Mouse (Mus musculus) forebrain, embryonic 13.5 days (tissue): ENCODE measurements around the gene Apeh. TPM values are rescaled to one million over a fixed set of nuclear protein-coding genes. Genes with fewer than 3 reads are reported as not detected.

Experiments used
- ATAC-seq: fragments of 200-750 bp; cut with Nextera tagmentation; 2 replicates; pipeline ENCODE4 v1.8.0; 2017
- H3K27ac ChIP-seq: fragments of 300-500 bp; sonication (generic); 2 replicates; pipeline ENCODE4 v1.5.1; 2015; ENCODE audit warnings: inconsistent platforms, mild to moderate bottlenecking, moderate library complexity
- H3K27me3 ChIP-seq: fragments of 300-500 bp; sonication (generic); 2 replicates; pipeline ENCODE4 v1.6.1; 2015; ENCODE audit warnings: mild to moderate bottlenecking, inconsistent platforms
- H3K36me3 ChIP-seq: fragments of 300-500 bp; sonication (generic); 2 replicates; pipeline ENCODE4 v1.6.1; 2015; ENCODE audit warnings: mild to moderate bottlenecking, inconsistent platforms; ENCODE audit not compliant: poor library complexity, severe bottlenecking
- H3K4me1 ChIP-seq: fragments of 300-500 bp; sonication (generic); 2 replicates; pipeline ENCODE4 v1.6.1; 2015; ENCODE audit warnings: inconsistent platforms
- H3K4me2 ChIP-seq: fragments of 300-500 bp; sonication (generic); 2 replicates; pipeline ENCODE4 v1.6.1; 2015; ENCODE audit warnings: inconsistent platforms, mild to moderate bottlenecking, moderate library complexity
- H3K4me3 ChIP-seq: fragments of 300-500 bp; sonication (generic); 2 replicates; pipeline ENCODE4 v1.5.1; 2015; ENCODE audit warnings: mild to moderate bottlenecking, inconsistent platforms
- H3K9ac ChIP-seq: fragments of 300-500 bp; sonication (generic); 2 replicates; pipeline ENCODE4 v1.6.1; 2015; ENCODE audit warnings: mild to moderate bottlenecking, inconsistent platforms
- H3K9me3 ChIP-seq: fragments of 300-500 bp; sonication (generic); replicated peaks from 2 replicates; pipeline ENCODE4 v1.6.1; 2016; ENCODE audit warnings: inconsistent platforms
- WGBS: fragments of 180-500 bp; shearing (Covaris S2); methylation state at CpG from one replicate; pipeline ENCODE4 v1.1.7; 2015; 5-methylcytosine and 5-hydroxymethylcytosine counted together
- polyA plus RNA-seq: library from polyadenylated mRNA; unstranded; fragments of >200 nt; fragmentation: Nextera tagmentation; extraction: Ambion mirVana; gene quantifications from 2 replicates; pipeline ENCODE4 v1.2.1, GENCODE M21; 2015

The Apeh gene
- polyA plus RNA-seq, 1 experiment from 2014 or later: 49.9 TPM

DNA sequence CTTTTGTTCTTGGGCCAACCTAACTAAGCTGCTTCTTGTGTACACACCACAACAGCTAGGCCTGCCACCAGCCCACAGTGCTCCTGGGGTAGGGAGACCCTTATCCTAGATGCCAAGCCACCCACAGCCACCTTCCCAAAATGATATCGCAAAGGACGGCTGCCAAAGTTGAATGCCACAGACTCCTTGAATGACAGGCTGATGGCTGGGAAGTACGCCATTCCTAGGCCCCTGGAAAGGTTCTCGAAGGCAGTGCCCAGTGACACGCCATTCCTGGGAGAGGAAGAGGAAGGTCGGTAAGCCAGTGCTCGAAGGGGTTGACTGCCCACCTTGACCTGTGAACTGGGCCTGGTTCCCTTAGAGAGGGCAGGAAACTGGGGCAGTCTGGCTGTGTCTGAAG lies 24.9 kb downstream of the Apeh start:
- ATAC-seq: no peak
- Histone ChIP-seq H3K4me2 (no peak overlapping the region), H3K27me3 (no peaks in the 10 kb centered on the region), H3K27ac (no peak overlapping the region), H3K4me1 (no peaks in the 10 kb centered on the region), H3K9me3 (no peaks in the 10 kb centered on the region), H3K9ac (no peak overlapping the region), H3K36me3 (peaks cover 44% of the 10 kb centered on the region), H3K4me3 (no peak overlapping the region)
- WGBS: 90% methylated on average over 7 of the region's 7 CpGs

DNA sequence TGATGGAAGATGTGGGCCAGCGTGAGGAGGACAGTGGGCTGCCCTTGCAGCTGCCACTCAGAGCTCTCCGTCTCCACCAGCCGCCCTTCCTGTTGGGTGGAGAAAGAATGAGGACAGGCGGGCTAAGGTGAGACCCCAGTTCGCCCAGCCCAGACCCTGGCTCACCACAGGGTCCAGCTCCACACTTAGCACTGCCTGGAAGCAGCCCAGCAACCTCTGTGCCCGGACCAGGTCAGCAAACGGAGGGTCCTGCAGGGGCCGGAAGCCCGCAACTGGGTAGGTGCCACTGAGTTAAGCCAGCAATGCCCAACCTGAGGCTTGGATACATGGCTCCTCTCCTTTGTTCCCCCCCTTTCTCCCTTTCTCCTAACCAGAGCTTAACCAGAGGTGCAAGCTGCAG lies 25.4 kb downstream of the Apeh start:
- no peaks in the 10 kb centered on the region for H3K27me3 ChIP-seq
- no peaks in the 10 kb centered on the region for H3K9me3 ChIP-seq
- WGBS: 85% methylated on average over 9 of the region's 9 CpGs
- H3K27ac ChIP-seq: no peak overlapping the region
- H3K9ac ChIP-seq: no peak overlapping the region
- H3K4me1 ChIP-seq: no peaks in the 10 kb centered on the region
- no peak overlapping the region for H3K4me3 ChIP-seq
- ATAC-seq: no peak
- H3K36me3 ChIP-seq: peaks cover 49% of the 10 kb centered on the region
- no peak overlapping the region for H3K4me2 ChIP-seq

- Histone ChIP-seq H3K36me3 (peaks cover 55% of the 10 kb centered on the region), H3K4me3 (no peak overlapping the region), H3K27me3 (no peaks in the 10 kb centered on the region), H3K9me3 (no peaks in the 10 kb centered on the region), H3K27ac (no peak overlapping the region), H3K4me2 (no peak overlapping the region), H3K4me1 (no peaks in the 10 kb centered on the region), H3K9ac (no peak overlapping the region)
- ATAC-seq: peak; percentile 17; the same call in 1 of the 2 replicates
- 20% methylated on average over 8 of the region's 8 CpGs for WGBS
These were observed 26.5 kb downstream of the Apeh start for GRCm38 (mm10) chr9:108067900-108068299.

DNA sequence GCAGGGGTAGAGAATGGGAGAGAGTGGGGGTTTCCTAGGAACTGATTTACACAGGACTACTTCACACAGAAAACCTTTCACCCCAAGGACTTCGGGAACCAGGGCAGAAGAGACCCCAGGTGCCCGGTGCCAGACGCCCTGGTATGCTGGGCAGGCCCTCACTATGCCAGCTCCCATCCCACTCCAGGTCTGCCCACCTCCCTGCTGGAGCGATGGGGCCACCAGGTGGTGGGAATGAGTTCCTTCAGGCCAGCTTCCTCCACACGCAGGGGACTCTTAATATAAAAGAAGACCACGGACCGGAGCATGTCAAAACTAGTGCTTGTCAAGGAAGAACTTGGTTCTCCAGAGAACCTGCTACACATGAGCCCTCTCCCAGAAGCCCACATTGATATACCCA lies 27.2 kb downstream of the Apeh start:
- WGBS: 84% methylated on average over 7 of the region's 7 CpGs
- H3K36me3 ChIP-seq: peaks cover 58% of the 10 kb centered on the region

GRCm38 (mm10) chr9:108065491-108066011 lies 28.9 kb downstream of the Apeh start:
- H3K27ac ChIP-seq: no peak overlapping the region
- H3K36me3 ChIP-seq: peaks cover 61% of the 10 kb centered on the region
- 50% methylated on average over 5 of the region's 5 CpGs for WGBS
- no peak for ATAC-seq
- H3K4me3 ChIP-seq: no peak overlapping the region
- no peaks in the 10 kb centered on the region for H3K4me1 ChIP-seq
- H3K9me3 ChIP-seq: no peaks in the 10 kb centered on the region
- H3K9ac ChIP-seq: no peak overlapping the region
- H3K4me2 ChIP-seq: no peak overlapping the region
- H3K27me3 ChIP-seq: no peaks in the 10 kb centered on the region

More for the DNA sequence above, 27.2 kb downstream of the Apeh start:
- Histone ChIP-seq H3K9ac (no peak overlapping the region), H3K27ac (no peak overlapping the region), H3K27me3 (no peaks in the 10 kb centered on the region), H3K4me1 (no peaks in the 10 kb centered on the region), H3K4me2 (no peak overlapping the region), H3K9me3 (no peaks in the 10 kb centered on the region), H3K4me3 (no peak overlapping the region)
- no peak for ATAC-seq

- H3K27me3 ChIP-seq: no peaks in the 10 kb centered on the region
- H3K36me3 ChIP-seq: peaks cover 60% of the 10 kb centered on the region
- H3K9ac ChIP-seq: no peak overlapping the region
- no peak overlapping the region for H3K4me3 ChIP-seq
- no peak overlapping the region for H3K4me2 ChIP-seq
- 88% methylated on average over 12 of the region's 12 CpGs for WGBS
- no peak for ATAC-seq
- no peak overlapping the region for H3K27ac ChIP-seq
- H3K4me1 ChIP-seq: no peaks in the 10 kb centered on the region
- H3K9me3 ChIP-seq: no peaks in the 10 kb centered on the region
These were observed 31.0 kb downstream of the Apeh start for GRCm38 (mm10) chr9:108063361-108063760.

DNA sequence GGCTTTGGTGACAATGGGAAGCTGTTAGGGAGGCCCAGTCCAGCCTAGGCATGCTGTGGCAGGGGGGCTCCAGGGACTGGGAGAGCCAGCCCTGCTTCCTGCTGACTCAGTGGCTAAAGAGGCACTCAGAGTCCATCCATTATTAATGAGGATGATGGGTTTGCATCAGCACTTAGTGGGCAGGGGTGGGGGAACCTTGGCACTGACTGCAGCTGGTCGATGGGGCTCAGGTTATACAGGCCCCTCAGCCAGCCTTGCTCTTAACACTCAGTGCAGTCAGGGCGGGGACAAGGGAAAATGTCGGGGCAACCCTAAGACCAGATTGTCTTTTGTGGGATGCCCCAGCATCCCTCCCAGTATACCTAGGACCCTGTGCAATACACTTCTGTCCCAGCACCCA lies 32.3 kb downstream of the Apeh start:
- 90% methylated on average over 3 of the region's 3 CpGs for WGBS
- Histone ChIP-seq H3K27me3 (no peaks in the 10 kb centered on the region), H3K36me3 (peaks cover 70% of the 10 kb centered on the region), H3K4me2 (no peak overlapping the region), H3K4me3 (no peak overlapping the region), H3K4me1 (no peaks in the 10 kb centered on the region), H3K9ac (no peak overlapping the region), H3K27ac (no peak overlapping the region), H3K9me3 (no peaks in the 10 kb centered on the region)
- no peak for ATAC-seq

- no peak for ATAC-seq
- H3K4me1 ChIP-seq: peaks cover 2% of the 10 kb centered on the region
- H3K4me3 ChIP-seq: no peak overlapping the region
- no peaks in the 10 kb centered on the region for H3K9me3 ChIP-seq
- WGBS: 92% methylated on average over 9 of the region's 9 CpGs
- peaks cover 91% of the 10 kb centered on the region for H3K36me3 ChIP-seq
- H3K27me3 ChIP-seq: no peaks in the 10 kb centered on the region
- H3K27ac ChIP-seq: no peak overlapping the region
- H3K9ac ChIP-seq: no peak overlapping the region
- no peak overlapping the region for H3K4me2 ChIP-seq
These were observed 36.1 kb downstream of the Apeh start for GRCm38 (mm10) chr9:108058291-108058690.

GRCm38 (mm10) chr9:108057262-108057562 lies 37.2 kb downstream of the Apeh start:
- WGBS: 93% methylated on average over 5 of the region's 5 CpGs
- H3K4me3 ChIP-seq: no peak overlapping the region

GRCm38 (mm10) chr9:108056361-108057261 lies 37.8 kb downstream of the Apeh start:
- Histone ChIP-seq H3K9me3 (no peaks in the 10 kb centered on the region), H3K4me3 (no peak overlapping the region), H3K9ac (no peak overlapping the region), H3K4me1 (peaks cover 9% of the 10 kb centered on the region), H3K4me2 (no peak overlapping the region), H3K36me3 (peaks cover 81% of the 10 kb centered on the region), H3K27me3 (no peaks in the 10 kb centered on the region), H3K27ac (no peak overlapping the region)
- ATAC-seq: no peak
- 85% methylated on average over 28 of the region's 28 CpGs for WGBS

More at GRCm38 (mm10) chr9:108057262-108057562, 37.2 kb downstream of the Apeh start:
- no peak overlapping the region for H3K27ac ChIP-seq
- no peaks in the 10 kb centered on the region for H3K27me3 ChIP-seq
- no peak overlapping the region for H3K9ac ChIP-seq
- H3K4me2 ChIP-seq: no peak overlapping the region
- peaks cover 9% of the 10 kb centered on the region for H3K4me1 ChIP-seq
- H3K36me3 ChIP-seq: peaks cover 81% of the 10 kb centered on the region
- H3K9me3 ChIP-seq: no peaks in the 10 kb centered on the region
- ATAC-seq: no peak

- Histone ChIP-seq H3K4me1 (peaks cover 9% of the 10 kb centered on the region), H3K36me3 (peaks cover 84% of the 10 kb centered on the region), H3K9me3 (no peaks in the 10 kb centered on the region), H3K27me3 (no peaks in the 10 kb centered on the region), H3K9ac (no peak overlapping the region), H3K4me2 (no peak overlapping the region), H3K4me3 (no peak overlapping the region), H3K27ac (no peak overlapping the region)
- no peak for ATAC-seq
- WGBS: 92% methylated on average over 6 of the region's 6 CpGs
These were observed 38.7 kb downstream of the Apeh start for GRCm38 (mm10) chr9:108055661-108056237.

DNA sequence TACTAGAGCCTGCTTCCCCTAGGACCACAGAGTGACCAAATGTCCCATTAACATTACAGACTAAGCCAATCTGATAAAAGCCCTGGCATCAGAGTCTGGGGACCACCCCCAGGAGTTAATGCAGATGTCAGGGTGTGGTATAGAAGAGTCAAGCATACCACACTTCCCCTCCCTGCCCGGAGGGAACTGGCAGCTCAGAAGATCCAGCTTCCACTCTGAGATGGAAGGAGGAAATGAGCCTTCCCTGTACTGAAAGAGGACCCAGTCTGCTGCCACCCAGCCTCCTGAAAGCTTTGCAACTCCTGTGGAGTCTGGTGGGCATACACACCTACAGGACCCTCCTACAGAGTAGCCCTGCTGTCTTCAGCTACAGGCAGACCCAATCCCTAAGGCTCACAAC lies 39.3 kb downstream of the Apeh start:
- Histone ChIP-seq H3K4me1 (peaks cover 11% of the 10 kb centered on the region), H3K27ac (no peak overlapping the region), H3K27me3 (no peaks in the 10 kb centered on the region), H3K4me2 (no peak overlapping the region), H3K36me3 (peaks cover 84% of the 10 kb centered on the region), H3K9me3 (no peaks in the 10 kb centered on the region), H3K9ac (no peak overlapping the region), H3K4me3 (no peak overlapping the region)
- WGBS: 93% methylated on average over 1 of the region's 1 CpGs
- ATAC-seq: no peak
